Mouse (Mus musculus) spleen, postnatal 10 days (tissue): ENCODE measurements around the gene Rplp0.

Experiments
- DNase-seq, 2 experiments: peaks; one replicate each; pipeline ENCODE4 v3.0.0; 2021 to 2022; ENCODE audit warnings: low spot score in 2 of 2

Rplp0 gene

DNA sequence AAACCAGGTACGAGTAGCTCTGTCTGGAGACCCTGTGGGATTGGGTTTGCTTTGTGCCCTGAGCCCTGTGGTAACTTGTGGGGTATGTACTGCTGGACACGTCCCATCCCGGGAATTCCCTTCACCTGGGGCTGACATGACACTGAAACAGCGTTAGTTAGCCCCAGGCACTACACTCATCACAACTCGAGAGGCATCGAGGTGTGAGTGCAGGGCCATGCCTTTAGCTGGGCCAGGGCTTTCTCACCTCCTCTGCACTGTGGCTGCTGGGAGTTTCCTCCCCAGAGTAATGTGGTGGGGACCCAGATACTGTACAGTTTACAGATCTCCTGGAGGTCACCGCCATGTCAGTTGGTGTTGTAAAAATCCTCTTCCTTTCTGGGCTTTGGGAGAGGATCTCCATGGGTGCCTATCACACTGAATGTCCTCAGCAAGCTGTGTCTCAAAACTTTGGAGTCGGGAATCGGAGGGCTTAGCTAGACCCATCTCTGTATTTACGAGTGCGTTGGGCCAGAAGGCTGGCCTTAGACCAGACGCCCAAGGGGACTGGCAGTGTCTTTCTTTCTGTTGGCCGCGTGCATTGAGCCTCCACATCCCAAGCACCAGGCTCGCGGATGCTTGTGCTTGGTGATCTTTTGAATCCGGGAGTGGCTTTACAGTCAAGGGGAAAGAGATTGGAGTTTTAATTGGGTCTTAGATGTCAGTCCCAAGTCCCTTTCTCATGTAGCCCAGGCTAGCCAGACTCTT, 32.6 kb upstream of the Rplp0 start:
- DNase-seq = no peak

- no peak for DNase-seq
These were observed 31.1 kb upstream of the Rplp0 start for GRCm38 (mm10) chr5:115528128-115528527.

- DNase-seq = no peak
These were observed 29.9 kb upstream of the Rplp0 start for GRCm38 (mm10) chr5:115529364-115529741.

DNA sequence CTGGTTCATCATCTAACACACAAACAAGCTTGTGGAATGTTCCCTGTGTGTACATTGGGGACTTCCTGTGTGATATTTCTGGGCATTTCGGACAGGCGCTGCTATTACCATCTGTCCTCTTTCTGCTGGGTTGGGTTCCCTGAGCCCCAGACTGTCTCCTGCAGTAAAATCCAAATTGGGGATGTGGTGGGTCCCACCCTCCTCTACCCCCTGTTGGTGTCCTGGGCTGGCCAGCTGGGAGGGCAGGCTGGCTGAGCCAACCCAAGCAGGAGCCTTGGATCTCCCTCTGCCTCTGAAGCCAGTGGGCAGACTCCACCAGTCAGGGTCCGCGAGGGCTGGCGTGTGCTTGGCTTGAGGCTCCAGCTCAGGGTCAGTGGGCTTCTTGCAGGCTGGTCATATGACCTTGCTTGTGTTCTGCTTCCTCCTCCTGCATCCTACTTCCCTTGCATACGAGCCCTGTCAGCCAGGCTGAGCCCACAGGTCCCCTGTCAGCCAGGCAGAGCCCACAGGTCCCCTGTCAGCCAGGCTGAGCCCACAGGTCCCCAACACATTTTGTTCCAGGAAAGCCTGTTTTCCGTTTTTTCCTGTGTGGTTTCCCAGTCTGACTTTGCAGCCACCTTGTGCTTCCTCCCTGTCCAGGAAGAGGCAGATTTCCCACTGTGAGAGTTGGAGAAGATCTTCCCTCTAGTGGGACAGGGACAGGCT, 29.4 kb upstream of the Rplp0 start:
- no peak for DNase-seq

DNA sequence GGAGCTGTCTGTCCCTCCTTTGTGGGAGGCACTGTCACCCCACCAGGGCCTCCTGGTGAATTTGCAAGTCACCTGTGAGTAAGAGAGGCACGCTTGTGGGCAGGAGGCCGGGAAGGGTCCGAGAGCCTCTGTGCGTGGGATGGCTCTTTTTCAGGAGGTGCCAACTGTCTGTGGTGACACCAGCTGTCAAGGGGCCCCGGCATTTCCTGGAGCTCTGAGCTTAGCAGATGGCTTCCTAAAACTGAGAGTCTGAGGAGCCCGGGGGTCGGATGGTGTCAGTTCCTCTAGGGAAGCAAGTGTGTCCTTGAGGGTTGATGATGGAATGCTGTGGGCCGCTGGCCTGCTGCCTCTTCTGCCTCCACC, 28.8 kb upstream of the Rplp0 start:
- peak in 1 of 2 experiments; percentile 45 for DNase-seq

- DNase-seq = peak in 1 of 2 experiments; percentile 84
These were observed 27.5 kb upstream of the Rplp0 start for GRCm38 (mm10) chr5:115531671-115532270.

DNA sequence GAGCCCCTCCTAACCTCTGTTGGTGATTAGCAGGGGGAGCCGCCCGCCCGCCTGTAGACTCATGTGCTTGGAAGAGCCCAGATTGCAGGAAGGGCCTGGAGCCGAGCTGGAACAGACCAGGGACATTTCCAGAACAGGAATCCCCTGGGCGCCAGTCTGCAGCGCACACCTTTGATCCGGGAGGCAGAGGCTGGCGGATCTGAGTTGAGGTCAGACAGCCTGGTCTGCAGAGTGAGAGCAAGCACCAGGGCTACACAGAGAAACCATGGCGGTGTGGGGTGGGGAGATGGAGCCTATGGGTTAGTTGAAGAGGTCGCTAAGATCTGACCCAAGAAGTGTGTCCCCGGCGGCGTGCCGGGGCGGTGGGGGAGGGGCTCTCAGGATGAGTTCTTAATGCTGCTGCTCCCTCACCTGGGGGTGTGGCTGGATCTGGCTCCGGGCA, 25.0 kb upstream of the Rplp0 start:
- no peak for DNase-seq

- DNase-seq = no peak
These were observed 24.4 kb upstream of the Rplp0 start for GRCm38 (mm10) chr5:115534856-115535255.

GRCm38 (mm10) chr5:115535635-115536034, 23.6 kb upstream of the Rplp0 start:
- peak in 1 of 2 experiments; percentile 54 for DNase-seq

DNA sequence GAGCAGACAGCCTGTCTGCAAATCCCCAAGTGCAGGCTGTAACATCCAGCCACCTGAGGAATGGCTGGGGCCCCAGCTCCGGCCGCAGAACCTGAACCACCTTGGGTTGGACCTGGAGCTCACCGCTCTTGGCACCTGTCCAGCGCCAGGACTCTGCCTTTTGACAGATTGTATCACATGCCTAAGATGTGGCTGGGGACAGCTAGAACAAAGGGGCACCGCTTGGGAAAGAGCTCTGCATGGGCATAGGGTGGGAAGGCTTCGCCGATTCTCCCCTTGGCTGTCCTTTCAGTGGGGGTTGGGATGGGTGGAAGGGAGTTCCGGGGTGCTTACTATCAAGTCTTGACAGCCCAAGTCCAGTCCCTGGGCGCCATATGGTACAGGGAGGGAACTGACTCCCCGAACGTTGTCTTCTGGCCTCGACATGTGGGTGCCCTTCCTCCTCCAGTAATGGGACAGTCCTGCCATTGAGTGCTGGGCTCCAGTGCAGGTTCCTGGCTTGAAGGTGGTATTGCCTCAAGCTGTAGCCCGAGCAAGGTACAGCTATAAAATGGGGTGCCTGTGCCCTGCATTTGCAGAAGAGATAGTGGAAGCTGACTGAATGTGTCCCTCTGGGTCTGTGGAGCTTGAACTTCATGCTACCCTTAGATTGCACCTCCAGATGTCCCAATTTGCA, 21.1 kb upstream of the Rplp0 start:
- no peak for DNase-seq

DNA sequence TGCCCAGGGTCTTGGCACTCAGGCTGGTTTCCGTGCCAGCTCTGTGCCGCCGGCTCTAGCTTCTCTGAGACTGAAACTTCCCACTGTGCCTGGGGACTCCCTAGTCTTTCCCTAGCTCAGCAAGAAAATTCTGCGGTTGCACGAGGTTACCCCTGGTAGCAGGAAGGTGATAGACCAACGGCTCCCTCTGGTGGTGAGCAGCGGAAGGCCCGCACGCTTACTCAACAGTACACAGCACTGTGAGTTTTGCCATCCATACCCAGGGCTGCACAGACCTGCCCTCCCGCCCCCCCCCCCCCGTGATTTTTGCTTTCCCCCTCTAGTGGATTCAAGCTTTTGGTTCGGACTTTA, 20.6 kb upstream of the Rplp0 start:
- peak; percentile 85 to 93 for DNase-seq

DNA sequence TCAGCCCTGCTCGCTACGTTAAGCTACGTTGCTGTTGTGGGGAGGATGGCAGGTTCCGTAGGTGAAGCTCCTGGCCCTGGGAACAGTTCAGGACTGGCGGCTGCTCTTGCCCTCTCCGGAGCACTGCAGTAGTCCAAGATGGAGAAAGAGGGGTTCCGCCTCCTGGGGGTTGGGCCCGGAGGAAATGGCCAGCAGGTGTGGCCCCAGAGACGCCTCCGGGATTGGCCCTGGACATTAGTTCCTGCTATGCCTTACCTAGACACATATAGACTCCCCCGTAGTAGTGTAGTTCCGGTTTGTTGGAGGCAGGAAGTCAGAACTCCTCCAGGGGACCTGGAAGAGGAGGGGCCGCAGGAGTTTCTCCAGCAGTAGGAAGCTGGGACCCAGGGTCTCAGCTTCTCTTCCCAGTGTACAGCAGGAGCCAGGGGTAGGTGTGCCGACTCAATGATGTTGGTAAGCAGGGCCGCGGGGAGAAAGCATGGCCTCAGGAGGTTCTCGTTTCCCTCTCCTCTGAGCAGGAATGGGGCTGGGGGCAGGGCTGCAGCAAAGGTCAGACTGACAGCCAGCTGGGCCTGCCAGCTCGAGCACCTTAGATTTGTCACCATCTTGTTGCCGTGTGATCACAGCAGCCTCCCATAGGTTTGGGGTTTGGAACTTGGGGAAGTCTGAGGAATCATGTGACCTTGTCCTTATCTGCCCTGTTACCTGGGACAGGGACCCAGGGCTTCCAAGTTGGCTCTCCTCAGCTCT, 16.5 kb upstream of the Rplp0 start:
- DNase-seq = no peak

DNA sequence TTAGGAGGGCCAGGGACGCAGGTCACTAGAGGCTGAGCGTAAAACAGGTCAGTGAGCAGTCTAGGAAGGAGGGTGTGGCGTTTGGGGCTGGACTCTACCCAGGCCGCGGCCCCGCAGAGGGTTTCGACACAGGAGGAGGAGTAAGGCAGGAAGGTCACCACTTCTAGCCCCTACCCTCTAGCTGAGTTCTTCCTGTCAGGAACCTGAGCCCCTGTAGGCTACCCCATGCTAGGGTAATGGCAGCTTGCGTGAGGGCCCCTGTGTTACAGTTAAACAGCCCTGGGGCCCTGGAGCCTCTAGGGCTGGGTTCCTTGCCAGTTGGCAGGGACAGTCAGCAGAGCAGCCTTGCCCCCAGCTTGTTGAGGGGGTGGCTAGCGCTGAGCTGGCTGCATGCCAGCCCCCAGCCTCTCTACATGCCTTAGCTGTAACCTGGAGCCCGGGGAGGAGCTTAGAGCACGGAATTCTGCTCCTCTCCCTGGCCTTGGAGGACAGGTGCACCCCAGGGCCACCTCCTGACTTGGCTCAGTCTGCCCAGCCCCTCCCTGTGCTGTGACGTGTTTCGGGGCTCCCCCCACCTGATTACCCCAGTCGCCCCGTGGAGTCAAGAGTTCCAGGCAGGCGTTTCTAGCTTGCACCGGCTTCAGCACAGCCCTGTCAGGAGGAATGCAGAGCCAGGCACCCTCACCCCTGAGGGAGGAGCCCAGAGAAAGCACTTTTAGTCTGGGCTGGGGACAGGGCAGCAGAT, 15.6 kb upstream of the Rplp0 start:
- DNase-seq = no peak

GRCm38 (mm10) chr5:115544655-115545185, 14.5 kb upstream of the Rplp0 start:
- no peak for DNase-seq

GRCm38 (mm10) chr5:115545636-115546035, 13.6 kb upstream of the Rplp0 start:
- no peak for DNase-seq

GRCm38 (mm10) chr5:115546536-115546935, 12.7 kb upstream of the Rplp0 start:
- DNase-seq = no peak

DNA sequence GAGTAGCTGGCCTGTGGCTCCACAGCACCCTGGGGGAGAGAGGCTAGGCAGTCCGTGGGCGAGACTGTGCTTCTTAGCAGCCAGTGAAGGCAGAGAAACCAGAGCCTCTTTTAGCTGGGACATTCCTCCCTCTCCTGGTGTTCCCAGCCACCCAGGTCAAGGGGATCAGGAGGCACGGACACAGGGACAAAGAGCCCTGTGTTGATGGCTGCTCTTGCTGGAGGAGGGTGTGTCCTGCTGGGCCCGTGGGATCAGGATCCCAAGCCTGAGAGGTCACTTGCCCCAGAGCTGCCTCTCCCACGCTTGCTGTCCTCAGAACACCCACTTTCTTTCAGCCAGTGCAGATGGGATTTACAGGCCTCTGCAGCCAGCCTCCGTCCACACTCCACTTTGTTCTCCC, 12.3 kb upstream of the Rplp0 start:
- no peak for DNase-seq

GRCm38 (mm10) chr5:115547421-115547820, 11.8 kb upstream of the Rplp0 start:
- no peak for DNase-seq

- no peak for DNase-seq
These were observed 10.6 kb upstream of the Rplp0 start for GRCm38 (mm10) chr5:115548501-115549285.

- DNase-seq = no peak
These were observed 8.7 kb upstream of the Rplp0 start for GRCm38 (mm10) chr5:115550482-115551005.
